9 mouse cellular contexts compared by ENCODE assay signal in genomic region chr5:142961398-142961880, GRCm38 (mm10). TPM values are rescaled to one million over a fixed set of nuclear protein-coding genes. Genes with fewer than 3 reads are reported as not detected.
DNase-seq lines count a peak whose midpoint lies in the region; ATAC-seq and TF ChIP-seq lines count a peak whose summit lies in the region.
"Had no signal": no experiment of that assay in that cellular context is flagged by ENCODE, and none has a peak within 500 bp of the region (broad histone marks: within the 10 kb centered on the region; RNA-seq: fewer than 3 reads in every experiment).

No protein-coding gene starts in this region.

- intact Hi-C loops in heart, adult 2 months (cut with DNase I) = loop anchor here (1.0 to 5.0 kb wide), 3 partner anchors 36 to 56 kb away; no protein-coding TSS in a partner anchor
- intact Hi-C loops in heart, postnatal 10 days (cut with DNase I) = loop anchor here (2.0 kb wide), 1 partner anchor 17 kb away; no protein-coding TSS in a partner anchor

- 0 out of 2 replicates have a peak, but pooled peaks have one; percentile 26 for TF ChIP-seq POLR2A in heart, adult 2 months (IDR thresholded peaks at IDR 0.05; ENCODE audit: insufficient read depth, low read depth, low read length)

- DNase-seq in heart, adult 2 months = peak in 1 of 2 experiments; percentile 47
- DNase-seq in heart, postnatal 10 days = no peak
- peak; percentile 38 for DNase-seq in liver, postnatal 0 days
- DNase-seq in urinary bladder, postnatal 4 days (ENCODE audit: low spot score in 2 of 2) = no peak
- no peak for DNase-seq in gastrocnemius, postnatal 10 days

- peaks cover 1% of the 10 kb centered on the region; the same call in 1 of the 2 replicates for H3K79me2 ChIP-seq in heart, adult 2 months (replicated peaks; ENCODE audit: control insufficient read depth, insufficient read depth, low read length)

- H3K9ac ChIP-seq in heart, adult 2 months (ENCODE audit: low read depth, low read length) = peak overlapping the region; percentile 83
- H3K9ac ChIP-seq in hindbrain, embryonic 13.5 days = peak overlapping the region; percentile 100
- H3K9ac ChIP-seq in liver, postnatal 0 days (replicated peaks) = peak overlapping the region; percentile 34

- WGBS in heart, adult 2 months = 8% methylated on average over 15 of the region's 15 CpGs
- 0% methylated on average over 15 of the region's 15 CpGs for WGBS in hindbrain, embryonic 13.5 days
- 4% methylated on average over 14 of the region's 15 CpGs for WGBS in liver, postnatal 0 days (ENCODE audit: insufficient replicate concordance)

- peak overlapping the region; percentile 100 for H3K4me2 ChIP-seq in hindbrain, embryonic 13.5 days
- peak overlapping the region; percentile 70 for H3K4me2 ChIP-seq in liver, postnatal 0 days (ENCODE audit: low read depth, low read length)

- H3K4me3 ChIP-seq in heart, adult 2 months = peak overlapping the region; percentile 64
- H3K4me3 ChIP-seq in brown adipose tissue, adult 24 weeks (ENCODE audit: insufficient read depth, low read depth, low read length) = peak overlapping the region; percentile 75
- H3K4me3 ChIP-seq in hindbrain, embryonic 13.5 days = peak overlapping the region; percentile 100
- peak overlapping the region; percentile 51 for H3K4me3 ChIP-seq in liver, postnatal 0 days (ENCODE audit: low read depth, low read length)

- no peak for TF ChIP-seq EP300 in heart, adult 2 months (IDR thresholded peaks at IDR 0.05; ENCODE audit: insufficient read depth, low read depth, low read length)
- TF ChIP-seq EP300 in liver, postnatal 0 days (IDR thresholded peaks at IDR 0.05; ENCODE audit: low read depth) = no peak

- peak; percentile 25 for ATAC-seq in hindbrain, embryonic 13.5 days (ENCODE audit: low FRiP score)
- ATAC-seq in liver, postnatal 0 days = peak; percentile 35; the same call in 1 of the 2 replicates
- no peak for ATAC-seq in activated CD4-positive, CD25-positive, alpha-beta regulatory T cell, adult 4 months

- no peak for TF ChIP-seq CTCF in heart, adult 2 months (IDR thresholded peaks at IDR 0.05)
- no peak for TF ChIP-seq CTCF in liver, postnatal 0 days (IDR thresholded peaks at IDR 0.05; ENCODE audit: low read depth)

- H3K27me3 ChIP-seq in heart, adult 2 months (ENCODE audit: control insufficient read depth, insufficient read depth, low read length) = peaks cover 3% of the 10 kb centered on the region
- H3K27me3 ChIP-seq in hindbrain, embryonic 13.5 days = no peaks in the 10 kb centered on the region
- H3K27me3 ChIP-seq in liver, postnatal 0 days (ENCODE audit: insufficient read depth, low read length) = peaks cover 38% of the 10 kb centered on the region

- no peaks in the 10 kb centered on the region for H3K36me3 ChIP-seq in heart, adult 2 months (ENCODE audit: control insufficient read depth, insufficient read depth, low read length)
- peaks cover 7% of the 10 kb centered on the region for H3K36me3 ChIP-seq in hindbrain, embryonic 13.5 days
- no peaks in the 10 kb centered on the region for H3K36me3 ChIP-seq in liver, postnatal 0 days (replicated peaks; ENCODE audit: insufficient read depth, low read length)
- H3K36me3 ChIP-seq: G1E had no signal

- H3K4me1 ChIP-seq in heart, adult 2 months (ENCODE audit: control insufficient read depth, insufficient read depth, low read length) = peaks cover 7% of the 10 kb centered on the region
- peaks cover 5% of the 10 kb centered on the region for H3K4me1 ChIP-seq in brown adipose tissue, adult 24 weeks (ENCODE audit: control insufficient read depth, insufficient read depth, insufficient read length, low read length)
- H3K4me1 ChIP-seq in hindbrain, embryonic 13.5 days (replicated peaks) = peaks cover 44% of the 10 kb centered on the region
- peaks cover 23% of the 10 kb centered on the region for H3K4me1 ChIP-seq in liver, postnatal 0 days (ENCODE audit: insufficient read depth)

- H3K27ac ChIP-seq in heart, adult 2 months = peak overlapping the region; percentile 90
- H3K27ac ChIP-seq in brown adipose tissue, adult 24 weeks (replicated peaks; ENCODE audit: low read depth, low read length) = peak overlapping the region; percentile 89
- peak overlapping the region; percentile 98 for H3K27ac ChIP-seq in hindbrain, embryonic 13.5 days
- peak overlapping the region; percentile 48 for H3K27ac ChIP-seq in liver, postnatal 0 days (ENCODE audit: low read depth)

- no peaks in the 10 kb centered on the region for H3K9me3 ChIP-seq in hindbrain, embryonic 13.5 days
- H3K9me3 ChIP-seq in liver, postnatal 0 days (ENCODE audit: low read length) = no peaks in the 10 kb centered on the region

RNA-seq across cellular contexts. Expression of gene Fscn1, which starts 1.3 kb away (rescaled TPM):
- total RNA-seq in heart, adult 2 months (2021) = 10 to 100 TPM; 18.7 to 22.5 TPM
- polyA plus RNA-seq in heart, adult 2 months (2012; rRNA removed) = 37.0 and 47.7 TPM in 2 replicates
- 100 to 1,000 TPM; 103 to 132 TPM for total RNA-seq in heart, postnatal 10 days (2021)
- 9.1 and 16.2 TPM in 2 replicates for polyA plus RNA-seq in brown adipose tissue, adult 24 weeks (2012; ENCODE audit: insufficient read depth, insufficient read length, missing spikeins)
- polyA plus RNA-seq in hindbrain, embryonic 13.5 days (2015; fragmentation: Nextera tagmentation; extraction: Ambion mirVana) = 484 and 516 TPM in 2 replicates
- 6.9 and 7.3 TPM in 2 replicates for polyA plus RNA-seq in liver, postnatal 0 days (2015; fragmentation: Nextera tagmentation; extraction: Ambion mirVana)
- polyA plus RNA-seq in activated CD4-positive, CD25-positive, alpha-beta regulatory T cell, adult 4 months (2017; shearing (Covaris generic)) = under 1 TPM; 0.26 to 0.42 TPM
- total RNA-seq in gastrocnemius, postnatal 10 days (2021) = 100 to 1,000 TPM in 1 of 2 experiments, 10 to 100 TPM in 1; 94.0 to 121 TPM
- total RNA-seq: G1E had no signal
- polyA plus RNA-seq: G1E had no signal

RNA-seq across cellular contexts. Expression of gene Actb, which starts 54.9 kb away (rescaled TPM):
- total RNA-seq in heart, adult 2 months (2021) = 100 to 1,000 TPM; 679 to 987 TPM
- polyA plus RNA-seq in heart, adult 2 months (2012; rRNA removed) = 1,148 and 1,181 TPM in 2 replicates
- total RNA-seq in heart, postnatal 10 days (2021) = 1,000 to 10,000 TPM; 1,831 to 2,004 TPM
- 1,228 and 1,297 TPM in 2 replicates for polyA plus RNA-seq in brown adipose tissue, adult 24 weeks (2012; ENCODE audit: insufficient read depth, insufficient read length, missing spikeins)
- polyA plus RNA-seq in hindbrain, embryonic 13.5 days (2015; fragmentation: Nextera tagmentation; extraction: Ambion mirVana) = 17,657 and 17,716 TPM in 2 replicates
- polyA plus RNA-seq in liver, postnatal 0 days (2015; fragmentation: Nextera tagmentation; extraction: Ambion mirVana) = 6,710 and 7,738 TPM in 2 replicates
- polyA plus RNA-seq in activated CD4-positive, CD25-positive, alpha-beta regulatory T cell, adult 4 months (2017; shearing (Covaris generic)) = over 10,000 TPM; 26,186 to 54,151 TPM
- total RNA-seq in gastrocnemius, postnatal 10 days (2021) = 1,000 to 10,000 TPM; 1,451 to 1,869 TPM

Comparison
In these comparisons a context has a peak if more than half of its experiments do, and no peak if none do; other contexts are left out.
1. H3K27ac ChIP-seq: peak in every context shown above with its lines; median percentile 98 in hindbrain, embryonic 13.5 days; 90 in heart, adult 2 months; 89 in brown adipose tissue, adult 24 weeks; 48 in liver, postnatal 0 days.
2. H3K9ac ChIP-seq: peak in every context shown above with its lines; median percentile 100 in hindbrain, embryonic 13.5 days; 83 in heart, adult 2 months; 34 in liver, postnatal 0 days.